In the genomic region with DNA sequence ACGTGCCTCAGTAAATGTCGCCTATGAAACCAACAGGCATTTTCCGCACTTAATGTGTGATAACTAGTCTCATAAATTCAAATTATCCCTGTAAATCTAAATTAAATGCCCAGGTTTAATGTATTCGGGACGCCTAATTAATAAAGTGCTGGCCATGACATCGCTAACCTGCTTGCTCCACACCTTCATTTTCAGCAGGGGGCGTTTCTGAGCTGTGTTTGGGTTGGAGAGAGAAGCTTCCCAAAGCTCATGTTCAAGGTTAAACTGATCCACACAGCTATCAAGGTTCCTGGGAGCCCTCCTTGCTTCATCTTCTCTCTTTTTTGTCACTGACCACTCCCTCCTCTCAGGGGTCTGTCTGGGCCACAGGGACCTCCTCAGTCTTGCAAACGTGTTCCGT, we compare ENCODE assay signal across 22 mouse cellular contexts.
DNase-seq lines count a peak whose midpoint lies in the region; ATAC-seq and TF ChIP-seq lines count a peak whose summit lies in the region.
"Had no signal": no experiment of that assay in that cellular context is flagged by ENCODE, and none has a peak within 500 bp of the region (broad histone marks: within the 10 kb centered on the region; RNA-seq: fewer than 3 reads in every experiment).

No protein-coding gene starts in this region.

- no peak for ATAC-seq in forebrain, embryonic 11.5 days (replicated peaks; ENCODE audit: low FRiP score)
- ATAC-seq in forebrain, embryonic 12.5 days (ENCODE audit: low FRiP score), result no peak
- ATAC-seq: activated CD4-positive, CD25-positive, alpha-beta regulatory T cell, adult 4 months; CD4-positive, CD25-positive, alpha-beta regulatory T cell, adult 4 months; liver, postnatal 0 days had no signal

- H3K36me3 ChIP-seq in forebrain, embryonic 11.5 days (ENCODE audit: control insufficient read depth, insufficient read depth, low read length), result no peaks in the 10 kb centered on the region
- H3K36me3 ChIP-seq in forebrain, embryonic 12.5 days (replicated peaks), result no peaks in the 10 kb centered on the region
- H3K36me3 ChIP-seq in ES-E14 (ENCODE audit: control insufficient read depth, insufficient read depth, low read length, poor library complexity, severe bottlenecking), result no peaks in the 10 kb centered on the region
- H3K36me3 ChIP-seq: embryonic facial prominence, embryonic 12.5 days; hindbrain, embryonic 13.5 days; limb, embryonic 15.5 days had no signal

- WGBS in forebrain, embryonic 11.5 days, result 66% methylated on average over 9 of the region's 9 CpGs
- WGBS in forebrain, embryonic 12.5 days, result 69% methylated on average over 9 of the region's 9 CpGs

- peaks cover 3% of the 10 kb centered on the region; the same call in 1 of the 2 replicates for H3K4me1 ChIP-seq in forebrain, embryonic 11.5 days (replicated peaks; ENCODE audit: control insufficient read depth, insufficient read depth, low read length)
- peaks cover 23% of the 10 kb centered on the region for H3K4me1 ChIP-seq in forebrain, embryonic 12.5 days
- H3K4me1 ChIP-seq in ES-E14 (ENCODE audit: control insufficient read depth in 2 of 2, insufficient read depth in 2 of 2, low read length in 2 of 2, poor library complexity in 1 of 2), result no peaks in the 10 kb centered on the region

- peak; percentile 28 for DNase-seq in forebrain, embryonic 11.5 days (ENCODE audit: low spot score)
- DNase-seq in kidney, postnatal 25 days, result peak; percentile 19 to 30
- DNase-seq in kidney, adult 11 months, result no peak
- DNase-seq in A20 (ENCODE audit: low read depth, low spot score), result peak; percentile 19
- DNase-seq in ES-E14 (ENCODE audit: low read depth, low spot score), result peak; percentile 26
- DNase-seq in adrenal gland, postnatal 4 days (ENCODE audit: low spot score in 2 of 2), result no peak
- no peak for DNase-seq in adrenal gland, adult (ENCODE audit: inconsistent age in 2 of 2, low spot score in 1 of 2)
- DNase-seq: adrenal gland, postnatal 36 days; gastrocnemius, postnatal 36 days; heart, postnatal 10 days; kidney, adult 8-10 months; layer of hippocampus, adult 9-11 months; liver, postnatal 0 days; midbrain, embryonic 14.5 days; thymus, postnatal 36 days had no signal

- in situ Hi-C loops in ES-E14 (cut with MboI; ENCODE audit: low sequenced_read_pairs in 2 of 2, unreplicated experiment in 2 of 2), result no loop called here

- no peaks in the 10 kb centered on the region for H3K27me3 ChIP-seq in forebrain, embryonic 11.5 days (ENCODE audit: control insufficient read depth, insufficient read depth, low read length)
- no peaks in the 10 kb centered on the region for H3K27me3 ChIP-seq in forebrain, embryonic 12.5 days
- H3K27me3 ChIP-seq: embryonic facial prominence, embryonic 12.5 days had no signal

- no peak overlapping the region for H3K4me2 ChIP-seq in forebrain, embryonic 11.5 days (ENCODE audit: low read depth, low read length, severe bottlenecking)
- no peak overlapping the region for H3K4me2 ChIP-seq in forebrain, embryonic 12.5 days
- H3K4me2 ChIP-seq: embryonic facial prominence, embryonic 12.5 days; hindbrain, embryonic 13.5 days; limb, embryonic 15.5 days had no signal

- no peak overlapping the region for H3K27ac ChIP-seq in forebrain, embryonic 11.5 days (ENCODE audit: low read depth, low read length)
- H3K27ac ChIP-seq in forebrain, embryonic 12.5 days, result no peak overlapping the region
- no peak overlapping the region for H3K27ac ChIP-seq in ES-E14 (ENCODE audit: insufficient read depth, low read depth, low read length, poor library complexity, severe bottlenecking)
- H3K27ac ChIP-seq: embryonic facial prominence, embryonic 12.5 days; limb, embryonic 15.5 days; macrophage had no signal

- H3K9me3 ChIP-seq in forebrain, embryonic 11.5 days (ENCODE audit: control insufficient read depth, low read length), result no peaks in the 10 kb centered on the region
- H3K9me3 ChIP-seq in forebrain, embryonic 12.5 days, result no peaks in the 10 kb centered on the region
- no peaks in the 10 kb centered on the region for H3K9me3 ChIP-seq in ES-E14 (ENCODE audit: control insufficient read depth, insufficient read depth, low read depth, low read length)
- H3K9me3 ChIP-seq: embryonic facial prominence, embryonic 12.5 days; hindbrain, embryonic 13.5 days; limb, embryonic 15.5 days had no signal

- no peak overlapping the region for H3K9ac ChIP-seq in forebrain, embryonic 11.5 days (ENCODE audit: low read length)
- no peak overlapping the region for H3K9ac ChIP-seq in forebrain, embryonic 12.5 days
- no peak overlapping the region for H3K9ac ChIP-seq in ES-E14 (ENCODE audit: insufficient read depth, low read depth, low read length, poor library complexity, severe bottlenecking)
- H3K9ac ChIP-seq: embryonic facial prominence, embryonic 12.5 days; hindbrain, embryonic 13.5 days; limb, embryonic 15.5 days; liver, postnatal 0 days had no signal

- no peak overlapping the region for H3K4me3 ChIP-seq in forebrain, embryonic 11.5 days (ENCODE audit: low read depth, low read length)
- H3K4me3 ChIP-seq in forebrain, embryonic 12.5 days (replicated peaks), result no peak overlapping the region
- no peak overlapping the region for H3K4me3 ChIP-seq in ES-E14 (ENCODE audit: insufficient read depth in 1 of 2, low read depth in 1 of 2, low read length in 2 of 2, poor library complexity in 1 of 2, severe bottlenecking in 1 of 2)
- H3K4me3 ChIP-seq: embryonic facial prominence, embryonic 12.5 days; hindbrain, embryonic 13.5 days; limb, embryonic 15.5 days had no signal

TF ChIP-seq in ES-E14, 5 proteins besides CTCF, POLR2A, EP300 and RAD21:
- TF ChIP-seq ZNF384 (IDR thresholded peaks at IDR 0.05; ENCODE audit: low read depth, low read length) (no peak), MAFK (IDR thresholded peaks at IDR 0.05; ENCODE audit: insufficient read depth, low read depth, low read length) (no peak), HCFC1 (IDR thresholded peaks at IDR 0.05; ENCODE audit: borderline replicate concordance, insufficient read depth, low read length) (no peak), ZC3H11A (IDR thresholded peaks at IDR 0.05; ENCODE audit: borderline replicate concordance, low read depth, low read length) (no peak), CHD2 (IDR thresholded peaks at IDR 0.05; ENCODE audit: low read depth, low read length) (no peak)
TF ChIP-seq in ES-E14: peak in this region for 0.

Comparison
In these comparisons a context has a peak if more than half of its experiments do, and no peak if none do; other contexts are left out.
1. DNase-seq: peak in forebrain, embryonic 11.5 days (single experiment), kidney, postnatal 25 days (2 of 2), A20 (single experiment) and ES-E14 (single experiment); none in kidney, adult 11 months (single experiment), adrenal gland, postnatal 4 days (0 of 2) and adrenal gland, adult (0 of 2).